Mouse (Mus musculus): ENCODE results near the gene Fance. TPM values are rescaled to one million over a fixed set of nuclear protein-coding genes. Genes with fewer than 3 reads are reported as not detected.
A peak's percentile ranks its signal among the peaks of the same experiment; 100 is the strongest.

The Fance gene
- polyA plus RNA-seq, 1 experiment, result 28.5 TPM

- Histone ChIP-seq H3K4me2 (ENCODE audit: low read depth) (peak overlapping the region; percentile 72), H3K4me3 (no peak overlapping the region), H3K27me3 (ENCODE audit: control insufficient read depth, insufficient read depth, insufficient read length) (no peaks in the 10 kb centered on the region), H3K79me2 (ENCODE audit: control insufficient read depth, insufficient read depth) (peaks cover 76% of the 10 kb centered on the region), H3K36me3 (ENCODE audit: control insufficient read depth, insufficient read depth) (no peaks in the 10 kb centered on the region), H3ac (ENCODE audit: control insufficient read depth, insufficient read length) (peak overlapping the region; percentile 23)
- TF ChIP-seq CEBPB (IDR thresholded peaks at IDR 0.05; ENCODE audit: insufficient read depth, poor library complexity, severe bottlenecking) (no peak), REST (IDR thresholded peaks at IDR 0.05; ENCODE audit: insufficient read depth, insufficient read length) (no peak), SRF (IDR thresholded peaks at IDR 0.05; ENCODE audit: control insufficient read depth, insufficient read length, low read depth) (no peak), MYOD1 (IDR thresholded peaks at IDR 0.05; ENCODE audit: control insufficient read depth in 1 of 3, insufficient read length in 2 of 3, low read depth in 2 of 3) (peak in 1 of 3 experiments; percentile 3), E2F4 (IDR thresholded peaks at IDR 0.05; ENCODE audit: insufficient read depth) (no peak), POLR2A (IDR thresholded peaks at IDR 0.05; ENCODE audit: insufficient read length, low read depth) (no peak)
Measured at GRCm38 (mm10) chr17:28345271-28345721, 32.0 kb downstream of the Fance start.

GRCm38 (mm10) chr17:28345882-28346281 is 32.6 kb downstream of the Fance start:
- peak overlapping the region; percentile 23 for H3ac ChIP-seq (ENCODE audit: control insufficient read depth, insufficient read length)
- no peak overlapping the region for H3K4me3 ChIP-seq
- TF ChIP-seq POLR2AphosphoS2 (IDR thresholded peaks at IDR 0.05; ENCODE audit: insufficient read length, low read depth) (no peak), MYOG (IDR thresholded peaks at IDR 0.05; ENCODE audit: control insufficient read depth in 1 of 3, insufficient read depth in 1 of 3, insufficient read length in 2 of 3, low read depth in 2 of 3) (peak in 1 of 3 experiments; percentile 52), MYOD1 (IDR thresholded peaks at IDR 0.05; ENCODE audit: control insufficient read depth in 1 of 3, insufficient read length in 2 of 3, low read depth in 2 of 3) (peak in 2 of 3 experiments; percentile 78 to 84)

GRCm38 (mm10) chr17:28347327-28347726 is 34.0 kb downstream of the Fance start:
- no peaks in the 10 kb centered on the region for H3K36me3 ChIP-seq (ENCODE audit: control insufficient read depth, insufficient read depth)
- no peak for TF ChIP-seq REST (IDR thresholded peaks at IDR 0.05; ENCODE audit: insufficient read depth, insufficient read length)
- no peak for TF ChIP-seq TCF12 (IDR thresholded peaks at IDR 0.05; ENCODE audit: insufficient read depth, poor library complexity, severe bottlenecking)
- no peak for TF ChIP-seq SRF (IDR thresholded peaks at IDR 0.05; ENCODE audit: control insufficient read depth, insufficient read length, low read depth)
- TF ChIP-seq USF1 (IDR thresholded peaks at IDR 0.05; ENCODE audit: low read depth), result no peak
- no peak for TF ChIP-seq POLR2AphosphoS2 (IDR thresholded peaks at IDR 0.05; ENCODE audit: insufficient read length, low read depth)
- TF ChIP-seq TCF3 (IDR thresholded peaks at IDR 0.05; ENCODE audit: insufficient read length, low read depth), result no peak
- TF ChIP-seq POLR2A (IDR thresholded peaks at IDR 0.05; ENCODE audit: insufficient read length, low read depth), result no peak
- no peak for TF ChIP-seq E2F4 (IDR thresholded peaks at IDR 0.05; ENCODE audit: insufficient read depth)
- no peak for TF ChIP-seq MYOG (IDR thresholded peaks at IDR 0.05; ENCODE audit: control insufficient read depth in 1 of 3, insufficient read depth in 1 of 3, insufficient read length in 2 of 3, low read depth in 2 of 3)
- TF ChIP-seq MAX (IDR thresholded peaks at IDR 0.05; ENCODE audit: low read depth), result no peak
- TF ChIP-seq CEBPB (IDR thresholded peaks at IDR 0.05; ENCODE audit: insufficient read depth, poor library complexity, severe bottlenecking), result no peak
- TF ChIP-seq MYOD1 (IDR thresholded peaks at IDR 0.05; ENCODE audit: control insufficient read depth in 1 of 3, insufficient read length in 2 of 3, low read depth in 2 of 3), result no peak
- H3K79me2 ChIP-seq (ENCODE audit: control insufficient read depth, insufficient read depth), result peaks cover 66% of the 10 kb centered on the region
- no peak overlapping the region for H3ac ChIP-seq (ENCODE audit: control insufficient read depth, insufficient read length)
- no peak overlapping the region for H3K4me3 ChIP-seq
- H3K27me3 ChIP-seq (ENCODE audit: control insufficient read depth, insufficient read depth, insufficient read length), result no peaks in the 10 kb centered on the region
- peak overlapping the region; percentile 6 for H3K4me2 ChIP-seq (ENCODE audit: low read depth)

More at GRCm38 (mm10) chr17:28345882-28346281, 32.6 kb downstream of the Fance start:
- Histone ChIP-seq H3K27me3 (ENCODE audit: control insufficient read depth, insufficient read depth, insufficient read length) (no peaks in the 10 kb centered on the region), H3K36me3 (ENCODE audit: control insufficient read depth, insufficient read depth) (no peaks in the 10 kb centered on the region), H3K4me2 (ENCODE audit: low read depth) (peak overlapping the region; percentile 72), H3K79me2 (ENCODE audit: control insufficient read depth, insufficient read depth) (peaks cover 76% of the 10 kb centered on the region)

- TF ChIP-seq REST (IDR thresholded peaks at IDR 0.05; ENCODE audit: insufficient read depth, insufficient read length), result no peak
- no peak for TF ChIP-seq USF1 (IDR thresholded peaks at IDR 0.05; ENCODE audit: low read depth)
- no peak for TF ChIP-seq POLR2AphosphoS2 (IDR thresholded peaks at IDR 0.05; ENCODE audit: insufficient read length, low read depth)
- no peak for TF ChIP-seq TCF12 (IDR thresholded peaks at IDR 0.05; ENCODE audit: insufficient read depth, poor library complexity, severe bottlenecking)
- TF ChIP-seq MAX (IDR thresholded peaks at IDR 0.05; ENCODE audit: low read depth), result no peak
- TF ChIP-seq MYOD1 (IDR thresholded peaks at IDR 0.05; ENCODE audit: control insufficient read depth in 1 of 3, insufficient read length in 2 of 3, low read depth in 2 of 3), result no peak
- no peak for TF ChIP-seq TCF3 (IDR thresholded peaks at IDR 0.05; ENCODE audit: insufficient read length, low read depth)
- no peak for TF ChIP-seq E2F4 (IDR thresholded peaks at IDR 0.05; ENCODE audit: insufficient read depth)
- no peak for TF ChIP-seq SRF (IDR thresholded peaks at IDR 0.05; ENCODE audit: control insufficient read depth, insufficient read length, low read depth)
- TF ChIP-seq CEBPB (IDR thresholded peaks at IDR 0.05; ENCODE audit: insufficient read depth, poor library complexity, severe bottlenecking), result no peak
- H3ac ChIP-seq (ENCODE audit: control insufficient read depth, insufficient read length), result no peak overlapping the region
- peak overlapping the region; percentile 73 for H3K4me3 ChIP-seq
Measured at GRCm38 (mm10) chr17:28348211-28348610, 34.9 kb downstream of the Fance start.

GRCm38 (mm10) chr17:28349264-28349880 is 36.1 kb downstream of the Fance start:
- TF ChIP-seq REST (IDR thresholded peaks at IDR 0.05; ENCODE audit: insufficient read depth, insufficient read length) (no peak), CEBPB (IDR thresholded peaks at IDR 0.05; ENCODE audit: insufficient read depth, poor library complexity, severe bottlenecking) (no peak), MAX (IDR thresholded peaks at IDR 0.05; ENCODE audit: low read depth) (no peak), POLR2AphosphoS2 (IDR thresholded peaks at IDR 0.05; ENCODE audit: insufficient read length, low read depth) (no peak), POLR2A (IDR thresholded peaks at IDR 0.05; ENCODE audit: insufficient read length, low read depth) (no peak), TCF12 (IDR thresholded peaks at IDR 0.05; ENCODE audit: insufficient read depth, poor library complexity, severe bottlenecking) (no peak), TCF3 (IDR thresholded peaks at IDR 0.05; ENCODE audit: insufficient read length, low read depth) (no peak), USF1 (IDR thresholded peaks at IDR 0.05; ENCODE audit: low read depth) (no peak), MYOG (IDR thresholded peaks at IDR 0.05; ENCODE audit: control insufficient read depth in 1 of 3, insufficient read depth in 1 of 3, insufficient read length in 2 of 3, low read depth in 2 of 3) (no peak), E2F4 (IDR thresholded peaks at IDR 0.05; ENCODE audit: insufficient read depth) (no peak), SRF (IDR thresholded peaks at IDR 0.05; ENCODE audit: control insufficient read depth, insufficient read length, low read depth) (no peak), MYOD1 (IDR thresholded peaks at IDR 0.05; ENCODE audit: control insufficient read depth in 1 of 3, insufficient read length in 2 of 3, low read depth in 2 of 3) (no peak)
- Histone ChIP-seq H3K36me3 (ENCODE audit: control insufficient read depth, insufficient read depth) (no peaks in the 10 kb centered on the region), H3K4me2 (ENCODE audit: low read depth) (peak overlapping the region; percentile 97), H3K27me3 (ENCODE audit: control insufficient read depth, insufficient read depth, insufficient read length) (no peaks in the 10 kb centered on the region), H3ac (ENCODE audit: control insufficient read depth, insufficient read length) (peak overlapping the region; percentile 80), H3K4me3 (peak overlapping the region; percentile 73), H3K79me2 (ENCODE audit: control insufficient read depth, insufficient read depth) (peaks cover 46% of the 10 kb centered on the region)

More at GRCm38 (mm10) chr17:28348211-28348610, 34.9 kb downstream of the Fance start:
- peaks cover 57% of the 10 kb centered on the region for H3K79me2 ChIP-seq (ENCODE audit: control insufficient read depth, insufficient read depth)
- H3K27me3 ChIP-seq (ENCODE audit: control insufficient read depth, insufficient read depth, insufficient read length), result no peaks in the 10 kb centered on the region
- H3K36me3 ChIP-seq (ENCODE audit: control insufficient read depth, insufficient read depth), result no peaks in the 10 kb centered on the region
- H3K4me2 ChIP-seq (ENCODE audit: low read depth), result peak overlapping the region; percentile 97

All from myocyte (in vitro differentiated cells).